Mouse (Mus musculus) cerebellum, postnatal 36 days (tissue): ENCODE data around the gene Hrh3.

Source experiments
- DNase-seq, 2 experiments: peaks; one replicate each; pipeline ENCODE4 v3.0.0; 2021 to 2022; ENCODE audit warnings: mixed read lengths in 2 of 2

Hrh3 gene

GRCm38 (mm10) chr2:180105441-180106190, 1.3 kb upstream of the Hrh3 start:
- peak in 1 of 2 experiments; percentile 36 for DNase-seq

GRCm38 (mm10) chr2:180104659-180105377, 530 bp upstream of the Hrh3 start:
- DNase-seq = peak in 1 of 2 experiments; percentile 28

- DNase-seq = no peak
Observed at GRCm38 (mm10) chr2:180103151-180103977, 924 bp downstream of the Hrh3 start.

- DNase-seq = no peak
Observed at GRCm38 (mm10) chr2:180099529-180099928, 4.8 kb downstream of the Hrh3 start.

GRCm38 (mm10) chr2:180098167-180098566, 6.1 kb downstream of the Hrh3 start:
- no peak for DNase-seq

- no peak for DNase-seq
Observed at GRCm38 (mm10) chr2:180097585-180097984, 6.7 kb downstream of the Hrh3 start.

GRCm38 (mm10) chr2:180095711-180096110, 8.6 kb downstream of the Hrh3 start:
- no peak for DNase-seq

GRCm38 (mm10) chr2:180090285-180090684, 14.0 kb downstream of the Hrh3 start:
- DNase-seq = no peak

GRCm38 (mm10) chr2:180087472-180087871, 16.8 kb downstream of the Hrh3 start:
- DNase-seq = no peak

GRCm38 (mm10) chr2:180086637-180087027, 17.7 kb downstream of the Hrh3 start:
- DNase-seq = no peak

- peak; percentile 38 to 42 for DNase-seq
Observed at GRCm38 (mm10) chr2:180085926-180086636, 18.2 kb downstream of the Hrh3 start.

GRCm38 (mm10) chr2:180084565-180084964, 19.7 kb downstream of the Hrh3 start:
- no peak for DNase-seq

- DNase-seq = no peak
Observed at GRCm38 (mm10) chr2:180083063-180083462, 21.2 kb downstream of the Hrh3 start.

GRCm38 (mm10) chr2:180080680-180081079, 23.6 kb downstream of the Hrh3 start:
- DNase-seq = no peak

- no peak for DNase-seq
Observed at GRCm38 (mm10) chr2:180077622-180078021, 26.7 kb downstream of the Hrh3 start.

GRCm38 (mm10) chr2:180072886-180073285, 31.4 kb downstream of the Hrh3 start:
- no peak for DNase-seq

- no peak for DNase-seq
Observed at GRCm38 (mm10) chr2:180071671-180072070, 32.6 kb downstream of the Hrh3 start.

- DNase-seq = peak; percentile 96 to 97
Observed at GRCm38 (mm10) chr2:180070481-180071453, 33.5 kb downstream of the Hrh3 start, which contains the start of gene Mtg2. Gene Mtg2 (plus strand): TSS chr2:180070588.

- DNase-seq = no peak
Observed at GRCm38 (mm10) chr2:180069770-180070480, 34.4 kb downstream of the Hrh3 start.

GRCm38 (mm10) chr2:180063338-180064131, 40.8 kb downstream of the Hrh3 start:
- no peak for DNase-seq
